Mouse (Mus musculus) intestine, embryonic 14.5 days (tissue): ENCODE data around the gene Dnm1. TPM values are rescaled to one million over a fixed set of nuclear protein-coding genes. Genes with fewer than 3 reads are reported as not detected.
"Not testable (repeated sequence)": the region's sequence is repeated elsewhere in the genome, so short reads cannot be mapped to it uniquely, and the experiment has no call there.

Experiments
- ATAC-seq: fragments of 200-750 bp; cut with Nextera tagmentation; replicated peaks from 2 replicates; pipeline ENCODE4 v1.8.0; 2017; ENCODE audit warnings: low read depth, moderate number of reproducible peaks, moderate TSS enrichment, moderate library complexity; ENCODE audit not compliant: low FRiP score, low TSS enrichment
- DNase-seq: peaks from one replicate; pipeline ENCODE4 v3.0.0-alpha.2; 2018; ENCODE audit warnings: low spot score
- H3K27ac ChIP-seq: fragments of 300-500 bp; sonication (generic); 2 replicates; pipeline ENCODE4 v1.5.1; 2014; ENCODE audit warnings: low read depth, mild to moderate bottlenecking, control low read depth
- H3K27me3 ChIP-seq: fragments of 300-500 bp; sonication (generic); replicated peaks from 2 replicates; pipeline ENCODE4 v1.6.1; 2014; ENCODE audit warnings: low read length, control low read depth; ENCODE audit not compliant: control insufficient read depth, insufficient read depth
- H3K36me3 ChIP-seq: fragments of 300-500 bp; sonication (generic); 2 replicates; pipeline ENCODE4 v1.6.1; 2014; ENCODE audit warnings: low read length, control low read depth; ENCODE audit not compliant: control insufficient read depth, insufficient read depth
- H3K4me1 ChIP-seq: fragments of 300-500 bp; sonication (generic); replicated peaks from 2 replicates; pipeline ENCODE4 v1.6.1; 2014; ENCODE audit warnings: low read length, control low read depth, mixed read lengths; ENCODE audit not compliant: control insufficient read depth, insufficient read depth
- H3K4me2 ChIP-seq: fragments of 300-500 bp; sonication (generic); 2 replicates; pipeline ENCODE4 v1.6.1; 2014; ENCODE audit warnings: low read length
- H3K4me3 ChIP-seq: fragments of 300-500 bp; sonication (generic); 2 replicates; pipeline ENCODE4 v1.5.1; 2014; ENCODE audit warnings: low read depth, low read length, control low read depth, mixed read lengths
- H3K9ac ChIP-seq: fragments of 300-500 bp; sonication (generic); 2 replicates; pipeline ENCODE4 v1.6.1; 2014; ENCODE audit warnings: mild to moderate bottlenecking, low read length
- H3K9me3 ChIP-seq: fragments of 300-500 bp; sonication (generic); 2 replicates; pipeline ENCODE4 v1.6.1; 2016; ENCODE audit warnings: low read length, control low read depth; ENCODE audit not compliant: control insufficient read depth
- WGBS: fragments of 180-500 bp; shearing (Covaris S2); extraction: QIAGEN DNeasy Blood & Tissue Kit; methylation state at CpG from one replicate; pipeline ENCODE4 v1.1.7; 2014; 5-methylcytosine and 5-hydroxymethylcytosine counted together
- polyA plus RNA-seq: library from polyadenylated mRNA; unstranded; fragments of >200 nt; fragmentation: Nextera tagmentation; extraction: Ambion mirVana; gene quantifications from 2 replicates; pipeline ENCODE4 v1.2.1, GENCODE M21; 2014

Gene Dnm1
- polyA plus RNA-seq, 1 experiment from 2014 or later = 22.7 TPM

- no peaks in the 10 kb centered on the region for H3K9me3 ChIP-seq
- H3K36me3 ChIP-seq = peaks cover 55% of the 10 kb centered on the region
- 0 out of 2 replicates have a peak, but pooled peaks have one; percentile 6 for ATAC-seq
- no peak overlapping the region for H3K4me3 ChIP-seq
- 48% methylated on average over 8 of the region's 8 CpGs for WGBS
- H3K4me1 ChIP-seq = peaks cover 10% of the 10 kb centered on the region
- DNase-seq = peak; percentile 82
- H3K4me2 ChIP-seq = no peak overlapping the region
- H3K9ac ChIP-seq = no peak overlapping the region
- H3K27me3 ChIP-seq = no peaks in the 10 kb centered on the region
- no peak overlapping the region for H3K27ac ChIP-seq
Observed at GRCm38 (mm10) chr2:32307941-32308760, 45.0 kb downstream of the Dnm1 start.

- H3K27ac ChIP-seq = no peak overlapping the region
- H3K9ac ChIP-seq = no peak overlapping the region
- H3K4me2 ChIP-seq = no peak overlapping the region
- DNase-seq (no peak), ATAC-seq (no peak)
- no peaks in the 10 kb centered on the region for H3K9me3 ChIP-seq
- no peaks in the 10 kb centered on the region for H3K27me3 ChIP-seq
- 87% methylated on average over 6 of the region's 6 CpGs for WGBS
- H3K4me1 ChIP-seq = peaks cover 10% of the 10 kb centered on the region
- H3K36me3 ChIP-seq = peaks cover 63% of the 10 kb centered on the region
- no peak overlapping the region for H3K4me3 ChIP-seq
Observed at GRCm38 (mm10) chr2:32307247-32307798, 45.8 kb downstream of the Dnm1 start.

GRCm38 (mm10) chr2:32306176-32306575 is 47.0 kb downstream of the Dnm1 start:
- peaks cover 74% of the 10 kb centered on the region for H3K36me3 ChIP-seq
- H3K4me3 ChIP-seq = no peak overlapping the region
- no peak for ATAC-seq

GRCm38 (mm10) chr2:32305668-32306067 is 47.5 kb downstream of the Dnm1 start:
- Histone ChIP-seq H3K9ac (no peak overlapping the region), H3K9me3 (no peaks in the 10 kb centered on the region), H3K4me2 (no peak overlapping the region), H3K4me3 (no peak overlapping the region), H3K27ac (no peak overlapping the region), H3K27me3 (no peaks in the 10 kb centered on the region), H3K36me3 (peaks cover 79% of the 10 kb centered on the region), H3K4me1 (no peaks in the 10 kb centered on the region)
- 95% methylated on average over 5 of the region's 5 CpGs for WGBS
- ATAC-seq (no peak), DNase-seq (no peak)

More at GRCm38 (mm10) chr2:32306176-32306575, 47.0 kb downstream of the Dnm1 start:
- Histone ChIP-seq H3K9ac (no peak overlapping the region), H3K27ac (no peak overlapping the region), H3K9me3 (no peaks in the 10 kb centered on the region), H3K27me3 (no peaks in the 10 kb centered on the region), H3K4me2 (no peak overlapping the region), H3K4me1 (peaks cover 2% of the 10 kb centered on the region)
- 86% methylated on average over 9 of the region's 9 CpGs for WGBS
- no peak for DNase-seq

GRCm38 (mm10) chr2:32304145-32304832 is 48.8 kb downstream of the Dnm1 start:
- H3K27ac ChIP-seq = no peak overlapping the region
- H3K4me1 ChIP-seq = no peaks in the 10 kb centered on the region
- no peak overlapping the region for H3K4me2 ChIP-seq
- ATAC-seq = 0 out of 2 replicates have a peak, but pooled peaks have one; percentile 49
- WGBS = 53% methylated on average over 8 of the region's 8 CpGs
- H3K36me3 ChIP-seq = peaks cover 82% of the 10 kb centered on the region
- H3K27me3 ChIP-seq = no peaks in the 10 kb centered on the region
- no peak overlapping the region for H3K4me3 ChIP-seq
- H3K9me3 ChIP-seq = no peaks in the 10 kb centered on the region
- H3K9ac ChIP-seq = no peak overlapping the region
- DNase-seq = peak; percentile 82

GRCm38 (mm10) chr2:32302952-32303351 is 50.2 kb downstream of the Dnm1 start:
- WGBS = 94% methylated on average over 10 of the region's 10 CpGs
- Histone ChIP-seq H3K27me3 (no peaks in the 10 kb centered on the region), H3K4me1 (no peaks in the 10 kb centered on the region), H3K36me3 (peaks cover 92% of the 10 kb centered on the region), H3K4me3 (no peak overlapping the region), H3K9me3 (no peaks in the 10 kb centered on the region), H3K9ac (no peak overlapping the region), H3K27ac (no peak overlapping the region), H3K4me2 (no peak overlapping the region)
- no peak for DNase-seq
- ATAC-seq = no peak

- 92% methylated on average over 4 of the region's 4 CpGs for WGBS
- DNase-seq (no peak), ATAC-seq (no peak)
- Histone ChIP-seq H3K27me3 (no peaks in the 10 kb centered on the region), H3K9me3 (no peaks in the 10 kb centered on the region), H3K36me3 (peaks cover 84% of the 10 kb centered on the region), H3K4me2 (no peak overlapping the region), H3K4me3 (no peak overlapping the region), H3K4me1 (no peaks in the 10 kb centered on the region), H3K9ac (no peak overlapping the region), H3K27ac (no peak overlapping the region)
Observed at GRCm38 (mm10) chr2:32299469-32299868, 53.7 kb downstream of the Dnm1 start.

- not testable (repeated sequence) for H3K4me1 ChIP-seq, ATAC-seq, H3K4me3 ChIP-seq, DNase-seq, H3K27me3 ChIP-seq, H3K9ac ChIP-seq, H3K4me2 ChIP-seq, H3K27ac ChIP-seq, H3K9me3 ChIP-seq
- 88% methylated on average over 2 of the region's 2 CpGs for WGBS
- peaks cover 64% of the 10 kb centered on the region for H3K36me3 ChIP-seq
Observed at GRCm38 (mm10) chr2:32295842-32296241, 57.3 kb downstream of the Dnm1 start.
